Mouse (Mus musculus) forebrain, embryonic 12.5 days (tissue): ENCODE data around the gene Abhd14b. TPM values are rescaled to one million over a fixed set of nuclear protein-coding genes. Genes with fewer than 3 reads are reported as not detected.
A peak's percentile ranks its signal among the peaks of the same experiment; 100 is the strongest.

Experiments
- ATAC-seq: fragments of 200-750 bp; cut with Nextera tagmentation; 2 replicates; pipeline ENCODE4 v1.8.0; 2017; ENCODE audit warnings: moderate TSS enrichment; ENCODE audit not compliant: low FRiP score
- H3K27ac ChIP-seq: fragments of 300-500 bp; sonication (generic); 2 replicates; pipeline ENCODE4 v1.5.1; 2016; ENCODE audit warnings: mild to moderate bottlenecking
- H3K27me3 ChIP-seq: fragments of 300-500 bp; sonication (generic); 2 replicates; pipeline ENCODE4 v1.6.1; 2016; ENCODE audit warnings: mild to moderate bottlenecking
- H3K36me3 ChIP-seq: fragments of 300-500 bp; sonication (generic); replicated peaks from 2 replicates; pipeline ENCODE4 v1.6.1; 2016; ENCODE audit warnings: mild to moderate bottlenecking
- H3K4me1 ChIP-seq: fragments of 300-500 bp; sonication (generic); 2 replicates; pipeline ENCODE4 v1.6.1; 2016
- H3K4me2 ChIP-seq: fragments of 300-500 bp; sonication (generic); 2 replicates; pipeline ENCODE4 v1.6.1; 2016; ENCODE audit warnings: mild to moderate bottlenecking, moderate library complexity
- H3K4me3 ChIP-seq: fragments of 300-500 bp; sonication (generic); replicated peaks from 2 replicates; pipeline ENCODE4 v1.5.1; 2016; ENCODE audit warnings: mild to moderate bottlenecking
- H3K9ac ChIP-seq: fragments of 300-500 bp; sonication (generic); 2 replicates; pipeline ENCODE4 v1.6.1; 2016; ENCODE audit warnings: mild to moderate bottlenecking
- H3K9me3 ChIP-seq: fragments of 300-500 bp; sonication (generic); 2 replicates; pipeline ENCODE4 v1.6.1; 2016
- WGBS: fragments of 180-500 bp; shearing (Covaris S2); methylation state at CpG from one replicate; pipeline ENCODE4 v1.1.7; 2016; 5-methylcytosine and 5-hydroxymethylcytosine counted together
- polyA plus RNA-seq: library from polyadenylated mRNA; unstranded; fragments of >200 nt; fragmentation: Nextera tagmentation; extraction: Ambion mirVana; gene quantifications from 2 replicates; pipeline ENCODE4 v1.2.1, GENCODE M21; 2016

Gene Abhd14b
- polyA plus RNA-seq, 1 experiment from 2014 or later = 4.4 TPM

GRCm38 (mm10) chr9:106464751-106465541 lies 17.7 kb downstream of the Abhd14b start:
- peak; percentile 76 for ATAC-seq
- Histone ChIP-seq H3K4me1 (peaks cover 33% of the 10 kb centered on the region), H3K36me3 (peaks cover 53% of the 10 kb centered on the region)

GRCm38 (mm10) chr9:106465571-106466200 lies 18.4 kb downstream of the Abhd14b start, which contains the start of gene Gpr62:
Gene Gpr62, minus strand, starts transcription at chr9:106465938.
- Histone ChIP-seq H3K4me1 (peaks cover 25% of the 10 kb centered on the region), H3K4me3 (peak within 1 kb of the TSS; percentile 46), H3K27me3 (peaks cover 19% of the 10 kb centered on the region), H3K4me2 (peak within 1 kb of the TSS; percentile 84), H3K9me3 (no peaks in the 10 kb centered on the region), H3K36me3 (peaks cover 45% of the 10 kb centered on the region), H3K9ac (peak within 1 kb of the TSS; percentile 66), H3K27ac (peak within 1 kb of the TSS; percentile 67)
- peak; percentile 16 for ATAC-seq
- 32% methylated on average over 26 of the region's 26 CpGs for WGBS

More at GRCm38 (mm10) chr9:106464751-106465541, 17.7 kb downstream of the Abhd14b start:
- Histone ChIP-seq H3K9ac (peak overlapping the region; percentile 66), H3K27ac (peak overlapping the region; percentile 67), H3K4me2 (peak overlapping the region; percentile 84), H3K4me3 (peak overlapping the region; percentile 46), H3K9me3 (no peaks in the 10 kb centered on the region), H3K27me3 (peaks cover 19% of the 10 kb centered on the region)
- WGBS = 1% methylated on average over 93 of the region's 99 CpGs

GRCm38 (mm10) chr9:106466721-106467120 lies 19.5 kb downstream of the Abhd14b start:
- peaks cover 20% of the 10 kb centered on the region for H3K27me3 ChIP-seq
- H3K27ac ChIP-seq = no peak overlapping the region
- H3K36me3 ChIP-seq = peaks cover 35% of the 10 kb centered on the region
- no peak overlapping the region for H3K9ac ChIP-seq
- no peak overlapping the region for H3K4me2 ChIP-seq
- peaks cover 26% of the 10 kb centered on the region for H3K4me1 ChIP-seq
- H3K4me3 ChIP-seq = no peak overlapping the region
- H3K9me3 ChIP-seq = no peaks in the 10 kb centered on the region
- 94% methylated on average over 6 of the region's 6 CpGs for WGBS
- ATAC-seq = no peak

GRCm38 (mm10) chr9:106467746-106468145 lies 20.5 kb downstream of the Abhd14b start:
- no peak for ATAC-seq
- peaks cover 34% of the 10 kb centered on the region for H3K4me1 ChIP-seq
- 89% methylated on average over 7 of the region's 7 CpGs for WGBS

GRCm38 (mm10) chr9:106469317-106469716 lies 22.1 kb downstream of the Abhd14b start:
- H3K27ac ChIP-seq = no peak overlapping the region
- peaks cover 16% of the 10 kb centered on the region; the same call in 1 of the 2 replicates for H3K27me3 ChIP-seq
- ATAC-seq = no peak
- H3K36me3 ChIP-seq = peaks cover 10% of the 10 kb centered on the region
- no peak overlapping the region for H3K4me2 ChIP-seq
- no peak overlapping the region for H3K9ac ChIP-seq
- H3K9me3 ChIP-seq = no peaks in the 10 kb centered on the region
- H3K4me3 ChIP-seq = no peak overlapping the region
- WGBS = 86% methylated on average over 6 of the region's 6 CpGs
- peaks cover 33% of the 10 kb centered on the region for H3K4me1 ChIP-seq

More at GRCm38 (mm10) chr9:106467746-106468145, 20.5 kb downstream of the Abhd14b start:
- H3K27me3 ChIP-seq = peaks cover 19% of the 10 kb centered on the region
- H3K9ac ChIP-seq = no peak overlapping the region
- H3K36me3 ChIP-seq = peaks cover 25% of the 10 kb centered on the region
- no peak overlapping the region for H3K27ac ChIP-seq
- no peak overlapping the region for H3K4me2 ChIP-seq
- no peaks in the 10 kb centered on the region for H3K9me3 ChIP-seq
- no peak overlapping the region for H3K4me3 ChIP-seq

GRCm38 (mm10) chr9:106469776-106470175 lies 22.5 kb downstream of the Abhd14b start:
- peaks cover 33% of the 10 kb centered on the region for H3K4me1 ChIP-seq
- ATAC-seq = no peak
- no peak overlapping the region for H3K4me2 ChIP-seq
- peaks cover 7% of the 10 kb centered on the region for H3K36me3 ChIP-seq
- WGBS = 72% methylated on average over 9 of the region's 9 CpGs
- H3K9me3 ChIP-seq = no peaks in the 10 kb centered on the region
- no peak overlapping the region for H3K9ac ChIP-seq
- H3K27me3 ChIP-seq = peaks cover 16% of the 10 kb centered on the region; the same call in 1 of the 2 replicates
- no peak overlapping the region for H3K4me3 ChIP-seq
- H3K27ac ChIP-seq = no peak overlapping the region

GRCm38 (mm10) chr9:106470991-106471750 lies 23.9 kb downstream of the Abhd14b start:
- H3K9me3 ChIP-seq = no peaks in the 10 kb centered on the region
- 67% methylated on average over 14 of the region's 14 CpGs for WGBS
- H3K4me1 ChIP-seq = peaks cover 27% of the 10 kb centered on the region

GRCm38 (mm10) chr9:106471892-106472291 lies 24.6 kb downstream of the Abhd14b start:
- ATAC-seq = no peak
- no peaks in the 10 kb centered on the region for H3K36me3 ChIP-seq
- no peak overlapping the region for H3K4me3 ChIP-seq
- peaks cover 32% of the 10 kb centered on the region for H3K4me1 ChIP-seq
- no peak overlapping the region for H3K27ac ChIP-seq
- H3K9ac ChIP-seq = no peak overlapping the region; the same call in 1 of the 2 replicates
- no peaks in the 10 kb centered on the region for H3K9me3 ChIP-seq
- WGBS = 22% methylated on average over 5 of the region's 5 CpGs
- H3K27me3 ChIP-seq = peaks cover 14% of the 10 kb centered on the region; the same call in 1 of the 2 replicates
- H3K4me2 ChIP-seq = no peak overlapping the region

More at GRCm38 (mm10) chr9:106470991-106471750, 23.9 kb downstream of the Abhd14b start:
- no peak overlapping the region; the same call in 1 of the 2 replicates for H3K9ac ChIP-seq
- peaks cover 14% of the 10 kb centered on the region; the same call in 1 of the 2 replicates for H3K27me3 ChIP-seq
- ATAC-seq = no peak
- H3K4me2 ChIP-seq = no peak overlapping the region
- no peak overlapping the region for H3K27ac ChIP-seq
- H3K4me3 ChIP-seq = no peak overlapping the region
- H3K36me3 ChIP-seq = no peaks in the 10 kb centered on the region

- H3K27ac ChIP-seq = no peak overlapping the region
Observed at GRCm38 (mm10) chr9:106472321-106472720, 25.1 kb downstream of the Abhd14b start.

GRCm38 (mm10) chr9:106473081-106473752 lies 26.0 kb downstream of the Abhd14b start:
- Histone ChIP-seq H3K4me3 (no peak overlapping the region), H3K36me3 (no peaks in the 10 kb centered on the region), H3K9ac (no peak overlapping the region), H3K4me2 (no peak overlapping the region), H3K27ac (no peak overlapping the region), H3K27me3 (peaks cover 14% of the 10 kb centered on the region; the same call in 1 of the 2 replicates), H3K4me1 (peaks cover 40% of the 10 kb centered on the region), H3K9me3 (no peaks in the 10 kb centered on the region)
- 88% methylated on average over 16 of the region's 16 CpGs for WGBS
- no peak for ATAC-seq

More at GRCm38 (mm10) chr9:106472321-106472720, 25.1 kb downstream of the Abhd14b start:
- Histone ChIP-seq H3K9ac (no peak overlapping the region), H3K4me2 (no peak overlapping the region), H3K4me1 (peaks cover 32% of the 10 kb centered on the region), H3K9me3 (no peaks in the 10 kb centered on the region), H3K4me3 (no peak overlapping the region), H3K27me3 (peaks cover 14% of the 10 kb centered on the region; the same call in 1 of the 2 replicates), H3K36me3 (no peaks in the 10 kb centered on the region)
- no peak for ATAC-seq
- WGBS = 73% methylated on average over 4 of the region's 4 CpGs

- Histone ChIP-seq H3K9ac (no peak overlapping the region), H3K27me3 (peaks cover 14% of the 10 kb centered on the region; the same call in 1 of the 2 replicates), H3K4me3 (no peak overlapping the region), H3K36me3 (no peaks in the 10 kb centered on the region), H3K4me2 (no peak overlapping the region), H3K9me3 (no peaks in the 10 kb centered on the region), H3K4me1 (peaks cover 42% of the 10 kb centered on the region), H3K27ac (no peak overlapping the region)
- 74% methylated on average over 5 of the region's 5 CpGs for WGBS
- ATAC-seq = no peak
Observed at GRCm38 (mm10) chr9:106473753-106474105, 26.5 kb downstream of the Abhd14b start.
